Mouse (Mus musculus) granulocyte monocyte progenitor cell, adult 5-6 weeks (primary cell): ENCODE results near the gene Armh3. TPM values are rescaled to one million over a fixed set of nuclear protein-coding genes. Genes with fewer than 3 reads are reported as not detected.
"Not testable (repeated sequence)": the region's sequence is repeated elsewhere in the genome, so short reads cannot be mapped to it uniquely, and the experiment has no call there.

Source experiments
- ATAC-seq: replicated peaks from 2 replicates; pipeline ENCODE4 v1.8.0; 2016; ENCODE audit warnings: mild to moderate bottlenecking, moderate TSS enrichment, inconsistent platforms; ENCODE audit not compliant: poor library complexity, severe bottlenecking
- total RNA-seq, 2 experiments: library from RNA; stranded (forward) in 1 of 2; stranded (reverse) in 1 of 2; fragments of 200-712, 200-1000 nt in 1 of 2; fragments of >200 nt in 1 of 2; fragmentation: Nextera tagmentation in 1 of 2; gene quantifications; 2 replicates each; pipeline ENCODE4 v1.2.3; 2014 to 2017

Gene Armh3
- total RNA-seq, 2 experiments from 2014 or later, result 13.3 to 15.1 TPM

GRCm38 (mm10) chr19:45993981-45994737, 4.1 kb downstream of the Armh3 start:
- no peak for ATAC-seq

- ATAC-seq, result not testable (repeated sequence)
Measured at GRCm38 (mm10) chr19:45993441-45993840, 4.8 kb downstream of the Armh3 start.

GRCm38 (mm10) chr19:45991171-45991570, 7.1 kb downstream of the Armh3 start:
- no peak for ATAC-seq

GRCm38 (mm10) chr19:45988238-45988637, 10.1 kb downstream of the Armh3 start:
- ATAC-seq, result no peak

- peak; percentile 78 for ATAC-seq
Measured at GRCm38 (mm10) chr19:45984379-45984778, 13.9 kb downstream of the Armh3 start.

GRCm38 (mm10) chr19:45960770-45961169, 37.5 kb downstream of the Armh3 start:
- no peak for ATAC-seq

GRCm38 (mm10) chr19:45956736-45957135, 41.6 kb downstream of the Armh3 start:
- no peak for ATAC-seq

- ATAC-seq, result no peak
Measured at GRCm38 (mm10) chr19:45953286-45953685, 45.0 kb downstream of the Armh3 start.

GRCm38 (mm10) chr19:45949236-45949635, 49.1 kb downstream of the Armh3 start:
- no peak for ATAC-seq

GRCm38 (mm10) chr19:45947764-45948163, 50.5 kb downstream of the Armh3 start:
- ATAC-seq, result no peak

- no peak for ATAC-seq
Measured at GRCm38 (mm10) chr19:45947286-45947685, 51.0 kb downstream of the Armh3 start.

- no peak for ATAC-seq
Measured at GRCm38 (mm10) chr19:45946541-45946940, 51.7 kb downstream of the Armh3 start.

- ATAC-seq, result no peak
Measured at GRCm38 (mm10) chr19:45945986-45946385, 52.3 kb downstream of the Armh3 start.

- no peak for ATAC-seq
Measured at GRCm38 (mm10) chr19:45943758-45944157, 54.5 kb downstream of the Armh3 start.

- no peak for ATAC-seq
Measured at GRCm38 (mm10) chr19:45938064-45938463, 60.2 kb downstream of the Armh3 start.

- no peak for ATAC-seq
Measured at GRCm38 (mm10) chr19:45937530-45937929, 60.8 kb downstream of the Armh3 start.

- no peak for ATAC-seq
Measured at GRCm38 (mm10) chr19:45927236-45927635, 71.1 kb downstream of the Armh3 start.

GRCm38 (mm10) chr19:45926342-45926741, 71.9 kb downstream of the Armh3 start:
- no peak for ATAC-seq

- ATAC-seq, result no peak
Measured at GRCm38 (mm10) chr19:45920299-45921090, 77.8 kb downstream of the Armh3 start.

GRCm38 (mm10) chr19:45918406-45918805, 79.9 kb downstream of the Armh3 start:
- ATAC-seq, result no peak

- ATAC-seq, result no peak
Measured at GRCm38 (mm10) chr19:45917856-45918255, 80.4 kb downstream of the Armh3 start.

- no peak for ATAC-seq
Measured at GRCm38 (mm10) chr19:45916461-45916860, 81.8 kb downstream of the Armh3 start.
